Mouse (Mus musculus) layer of hippocampus, postnatal 25 days (tissue): ENCODE results near the gene Cilp. TPM values are rescaled to one million over a fixed set of nuclear protein-coding genes. Genes with fewer than 3 reads are reported as not detected.
"Not testable (repeated sequence)": the region's sequence is repeated elsewhere in the genome, so short reads cannot be mapped to it uniquely, and the experiment has no call there.

Source experiments
- DNase-seq, 2 experiments: peaks; one replicate each; pipeline ENCODE4 v3.0.0; 2022; ENCODE audit warnings: mixed read lengths in 2 of 2, low spot score in 1 of 2; ENCODE audit errors: extremely low spot score in 1 of 2
- total RNA-seq, 2 experiments: library from RNA; stranded (reverse); gene quantifications; 2 replicates each; pipeline ENCODE4 v1.2.3; 2021

The Cilp gene
- not detected for total RNA-seq

DNA sequence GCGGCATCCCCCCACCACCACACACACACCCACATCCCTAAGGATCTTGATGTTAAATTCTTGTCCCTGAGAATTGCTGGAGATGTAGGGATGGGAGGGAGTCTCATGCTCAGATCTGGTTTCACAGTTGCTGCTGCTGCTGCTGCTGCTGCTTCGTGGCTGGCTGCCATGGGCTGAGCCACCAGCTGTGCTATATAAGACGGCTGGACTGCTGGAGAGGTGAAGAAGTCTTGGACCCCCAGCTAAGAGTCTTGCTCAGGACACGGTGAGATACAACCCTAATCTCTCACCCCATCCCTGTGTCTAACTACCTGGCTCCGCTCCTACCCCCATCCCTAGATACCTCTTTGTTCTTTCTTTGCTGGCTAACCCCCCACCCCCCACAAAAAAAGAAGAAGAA lies at the start of gene Cilp:
Gene Cilp (plus strand): TSS at position 222 of the 400 bp plus-strand sequence.
- no peak for DNase-seq

DNA sequence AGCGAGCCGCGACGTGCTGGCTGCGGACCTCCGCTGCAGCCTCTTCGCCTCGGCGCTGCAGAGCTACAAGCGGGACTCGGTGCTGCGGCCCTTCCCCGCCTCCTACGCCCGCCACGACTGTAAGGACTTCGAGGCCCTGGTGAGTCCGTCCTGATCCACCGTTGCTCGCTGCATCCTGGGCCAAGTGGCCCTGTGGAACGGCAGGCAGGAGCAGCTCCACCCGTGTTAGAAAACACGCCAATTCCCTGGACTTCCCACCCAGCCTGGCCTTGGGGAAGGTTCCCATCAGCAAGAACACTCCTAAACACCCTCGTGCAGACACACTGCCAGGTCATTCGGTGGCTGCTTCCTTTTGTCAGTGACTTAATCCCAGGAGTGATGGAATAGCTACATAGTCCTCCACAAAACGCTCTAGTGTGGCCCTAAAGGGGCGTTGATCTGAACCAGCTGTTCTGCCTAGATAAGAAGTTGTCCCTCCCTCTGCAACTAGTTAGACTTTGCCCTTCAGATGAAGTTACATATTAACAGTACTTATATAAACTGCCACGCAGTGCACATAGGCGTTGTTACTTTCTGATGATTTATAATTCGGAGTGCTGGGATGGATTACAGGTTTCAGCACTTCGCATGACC lies 49.4 kb upstream of the Cilp start:
- DNase-seq, result no peak

GRCm38 (mm10) chr9:65216972-65217371 lies 48.0 kb upstream of the Cilp start:
- DNase-seq, result no peak

GRCm38 (mm10) chr9:65217661-65218060 lies 47.3 kb upstream of the Cilp start:
- DNase-seq, result no peak

DNA sequence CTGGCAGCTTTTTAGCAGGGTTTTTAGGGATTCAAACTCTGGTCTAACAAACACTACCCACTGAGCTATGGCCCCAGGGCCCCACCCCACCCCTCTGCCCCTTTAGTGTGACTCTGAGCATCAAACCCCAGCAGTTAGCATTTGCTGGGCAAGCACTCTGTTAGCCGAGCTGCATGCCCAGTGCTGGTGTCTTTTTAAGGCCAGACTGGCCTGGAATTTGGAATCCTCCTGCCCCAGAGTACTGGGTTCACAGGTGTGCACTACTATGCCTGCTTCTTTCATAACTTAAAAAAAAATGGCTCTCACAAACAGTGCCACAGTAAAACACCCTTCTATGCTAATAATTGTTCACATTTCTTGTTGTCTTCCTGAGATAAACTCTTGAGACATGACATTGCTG lies 46.1 kb upstream of the Cilp start:
- no peak for DNase-seq

GRCm38 (mm10) chr9:65220398-65220797 lies 44.6 kb upstream of the Cilp start:
- not testable (repeated sequence) for DNase-seq

DNA sequence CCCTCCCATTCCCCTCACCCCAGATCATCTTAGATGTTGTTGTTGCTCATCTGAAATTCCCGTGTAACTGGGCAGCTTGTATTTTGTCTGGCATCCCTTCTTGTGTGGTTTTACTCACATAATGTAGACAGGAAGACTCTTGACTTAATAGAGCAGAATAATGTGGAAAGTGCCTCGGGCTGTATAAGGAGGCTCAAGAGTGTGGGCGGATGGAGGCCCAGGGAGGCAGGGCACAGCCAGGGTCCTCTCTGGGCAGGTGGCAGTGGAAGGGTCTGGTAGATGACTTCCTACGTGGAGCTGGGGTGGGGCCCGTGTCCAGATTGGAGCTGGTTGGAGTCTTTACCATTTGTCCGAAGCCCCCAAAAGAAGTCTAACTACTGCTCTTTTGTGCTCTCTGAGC lies 41.1 kb upstream of the Cilp start:
- DNase-seq, result no peak

- peak in 1 of 2 experiments; percentile 32 for DNase-seq
These were observed 39.2 kb upstream of the Cilp start for GRCm38 (mm10) chr9:65225795-65226194.

DNA sequence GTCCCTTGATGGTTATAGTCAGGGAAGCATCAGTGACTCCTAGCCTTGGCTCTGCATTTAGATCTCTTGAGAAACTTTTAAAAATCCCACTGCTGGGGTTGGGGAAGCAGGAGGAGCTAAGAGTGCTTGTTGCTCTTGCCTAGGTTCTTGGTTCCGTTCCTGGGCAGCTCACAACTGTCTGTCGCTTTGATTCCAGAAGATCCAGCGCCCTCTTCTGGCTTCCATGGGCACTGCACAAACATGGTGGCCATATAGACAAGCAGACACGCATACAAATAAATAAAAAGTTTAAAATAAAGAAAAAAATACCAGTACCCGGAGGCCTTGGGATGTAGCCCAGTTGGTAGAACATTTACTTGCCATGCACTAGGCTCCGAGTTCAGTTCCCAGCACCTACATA lies 34.7 kb upstream of the Cilp start:
- no peak for DNase-seq

GRCm38 (mm10) chr9:65231284-65231683 lies 33.7 kb upstream of the Cilp start:
- no peak for DNase-seq

- no peak for DNase-seq
These were observed 31.6 kb upstream of the Cilp start for GRCm38 (mm10) chr9:65233243-65233985.

DNA sequence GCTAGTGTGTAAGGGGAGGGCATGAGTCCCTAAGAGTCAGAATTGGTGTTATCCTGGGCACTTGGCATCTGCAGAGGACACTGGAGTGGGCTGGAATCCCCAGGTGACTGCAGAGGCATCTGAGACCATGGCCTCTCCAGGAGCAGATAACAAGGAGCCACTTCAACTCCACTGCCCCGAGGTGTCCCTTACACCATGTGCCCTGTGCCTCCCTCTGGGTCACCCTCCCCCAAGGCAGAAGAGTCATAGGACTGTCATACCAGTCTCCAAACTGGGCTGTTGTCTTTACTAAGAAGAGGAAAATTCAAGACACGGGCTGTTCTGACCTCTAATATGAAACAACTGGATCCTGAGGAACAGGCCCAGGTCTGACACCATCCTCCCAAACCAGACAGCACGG lies 30.2 kb upstream of the Cilp start:
- no peak for DNase-seq

GRCm38 (mm10) chr9:65235601-65236000 lies 29.4 kb upstream of the Cilp start:
- DNase-seq, result no peak

- DNase-seq, result no peak
These were observed 27.4 kb upstream of the Cilp start for GRCm38 (mm10) chr9:65237616-65238015.

DNA sequence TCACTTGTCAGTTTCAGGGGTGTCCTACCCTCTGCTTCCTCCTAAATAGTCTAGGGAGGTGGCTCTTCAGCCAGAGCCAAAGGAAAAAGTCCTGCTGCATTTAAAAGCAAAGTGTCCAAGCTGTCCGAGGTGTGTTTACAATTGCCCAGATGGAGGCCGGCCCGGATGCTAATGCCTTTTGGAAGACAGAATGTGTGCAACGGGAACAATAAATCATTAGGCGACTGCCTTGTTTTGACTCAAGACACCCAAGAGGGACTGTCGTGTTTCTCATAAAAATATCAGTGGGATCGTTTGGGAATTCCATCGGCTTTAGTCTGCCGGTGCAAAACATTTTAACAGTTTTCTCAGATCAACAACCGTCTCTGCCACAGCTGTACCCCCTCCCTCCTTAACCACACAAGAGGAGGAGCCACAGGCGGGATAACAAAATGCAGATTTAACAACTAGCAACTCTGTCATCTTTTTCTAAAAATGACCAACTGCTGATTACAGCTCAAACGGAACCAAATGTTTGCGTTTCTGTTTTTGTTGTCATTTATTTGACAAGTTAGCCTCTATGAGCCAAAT lies 26.7 kb upstream of the Cilp start:
- no peak for DNase-seq

- no peak for DNase-seq
These were observed 25.8 kb upstream of the Cilp start for GRCm38 (mm10) chr9:65239176-65239575.

DNA sequence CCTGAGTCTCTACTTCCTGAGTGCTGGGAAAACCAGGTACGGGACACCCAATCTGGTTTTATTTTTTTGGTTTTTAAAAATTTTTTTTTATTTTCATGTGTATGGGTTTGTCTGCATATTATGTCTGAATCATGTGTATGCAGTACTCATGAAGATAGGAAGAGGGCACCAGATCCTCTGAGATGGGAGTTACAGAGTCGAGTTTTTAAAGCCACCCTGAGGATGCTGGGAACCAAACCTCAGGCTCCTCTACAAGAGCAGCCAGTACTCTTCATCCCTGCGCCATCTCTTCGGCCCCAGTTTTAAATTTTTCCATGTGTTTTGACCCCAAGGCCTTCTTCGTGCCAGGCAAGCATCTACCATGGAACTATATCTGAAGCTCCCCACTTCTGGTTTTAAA lies 25.2 kb upstream of the Cilp start:
- no peak for DNase-seq

DNA sequence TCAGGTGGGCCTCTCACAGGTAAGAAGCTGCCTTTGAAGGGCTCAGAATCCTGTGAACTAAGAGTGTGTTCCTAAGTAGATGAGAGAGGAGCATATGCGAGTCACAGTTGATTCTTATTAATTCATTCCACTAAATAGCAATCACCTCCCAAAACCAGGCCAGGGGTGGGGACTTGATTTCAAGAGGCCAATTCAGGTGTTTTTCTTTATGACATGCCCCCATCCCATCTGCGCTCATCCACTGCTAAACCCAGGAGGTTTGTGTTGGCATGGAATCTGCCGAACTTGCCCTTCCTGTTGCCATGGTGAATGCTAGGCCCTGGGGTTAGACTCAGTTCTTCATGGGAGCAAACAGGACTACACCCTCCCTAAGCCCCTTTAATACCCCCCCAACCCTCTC lies 24.4 kb upstream of the Cilp start:
- no peak for DNase-seq

- no peak for DNase-seq
These were observed 23.0 kb upstream of the Cilp start for GRCm38 (mm10) chr9:65241973-65242372.

DNA sequence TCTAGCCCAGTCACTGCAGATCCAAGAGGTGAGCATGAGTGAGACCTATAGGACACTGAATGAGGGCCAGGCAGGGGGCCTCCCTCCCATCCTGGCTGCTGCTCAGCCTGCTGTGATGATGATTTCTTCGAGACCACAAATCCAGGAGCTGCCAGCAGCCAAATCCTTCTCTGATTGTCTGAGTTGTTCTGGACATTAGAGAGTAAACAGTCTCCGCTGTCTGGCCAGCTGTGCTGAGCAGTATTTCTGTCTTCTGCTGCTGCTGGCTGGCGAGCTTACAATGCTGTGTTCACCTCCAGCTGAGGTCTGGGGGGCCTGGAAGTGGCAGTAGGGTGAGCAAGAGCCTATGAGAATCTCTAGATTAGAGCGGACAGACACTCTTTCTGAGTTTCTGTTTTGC lies 21.7 kb upstream of the Cilp start:
- DNase-seq, result no peak

- DNase-seq, result no peak
These were observed 20.8 kb upstream of the Cilp start for GRCm38 (mm10) chr9:65244036-65244806.
